Mouse (Mus musculus): Measurements from ENCODE around the gene Dmkn. TPM values are rescaled to one million over a fixed set of nuclear protein-coding genes. Genes with fewer than 3 reads are reported as not detected.

The Dmkn gene
- polyA plus RNA-seq, 1 experiment: not detected

- Histone ChIP-seq H3K27ac (ENCODE audit: insufficient read depth, low read length) (no peak overlapping the region), H3K4me1 (ENCODE audit: control insufficient read depth, insufficient read depth, low read length) (no peaks in the 10 kb centered on the region), H3K4me3 (ENCODE audit: insufficient read depth, low read length) (no peak overlapping the region)
- no peak for TF ChIP-seq CTCF (IDR thresholded peaks at IDR 0.05; ENCODE audit: borderline replicate concordance, insufficient read depth, low read length)
- TF ChIP-seq POLR2A (IDR thresholded peaks at IDR 0.05; ENCODE audit: low read depth, low read length): no peak
Observed at GRCm38 (mm10) chr7:30785721-30786546, 22.4 kb downstream of the Dmkn start.

DNA sequence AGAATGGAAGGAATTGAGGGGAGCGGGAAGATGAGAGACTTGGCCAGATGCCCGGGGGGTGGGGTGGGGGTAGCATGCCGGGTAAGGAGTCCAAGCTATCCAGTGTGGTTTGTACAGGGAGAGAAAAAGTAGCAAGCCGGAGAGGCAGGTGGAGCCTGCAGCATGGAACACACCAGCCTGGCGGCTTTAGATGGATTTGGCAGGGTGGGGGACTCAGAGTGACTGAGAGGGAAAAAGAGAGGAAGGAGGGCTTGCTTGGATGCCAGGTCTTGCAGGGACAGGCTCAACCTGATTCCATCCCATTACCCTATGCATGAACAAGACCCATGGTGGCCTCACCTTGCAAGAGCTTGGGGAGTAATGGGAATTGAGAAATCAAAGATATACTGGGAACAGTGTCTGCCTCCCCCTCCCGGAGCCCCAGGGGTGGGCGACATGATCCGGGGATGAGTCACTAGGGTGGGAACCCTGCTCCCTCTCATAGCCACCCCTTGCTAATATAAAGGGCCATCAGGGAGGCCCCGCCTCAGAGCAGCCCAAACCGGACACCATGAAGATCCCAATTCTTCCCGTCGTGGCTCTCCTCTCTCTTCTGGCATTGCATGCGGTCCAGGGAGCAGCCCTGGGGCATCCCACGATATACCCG is 23.9 kb downstream of the Dmkn start, which contains the start of gene Krtdap:
Krtdap (plus strand) TSS at position 520 of the 646 bp plus-strand sequence.
- TF ChIP-seq CTCF (IDR thresholded peaks at IDR 0.05; ENCODE audit: borderline replicate concordance, insufficient read depth, low read length) (no peak), POLR2A (IDR thresholded peaks at IDR 0.05; ENCODE audit: low read depth, low read length) (no peak)

GRCm38 (mm10) chr7:30790141-30790540 is 26.6 kb downstream of the Dmkn start:
- Histone ChIP-seq H3K27ac (ENCODE audit: insufficient read depth, low read length) (no peak overlapping the region), H3K4me1 (ENCODE audit: control insufficient read depth, insufficient read depth, low read length) (no peaks in the 10 kb centered on the region), H3K4me3 (ENCODE audit: insufficient read depth, low read length) (no peak overlapping the region)
- no peak for TF ChIP-seq POLR2A (IDR thresholded peaks at IDR 0.05; ENCODE audit: low read depth, low read length)
- no peak for TF ChIP-seq CTCF (IDR thresholded peaks at IDR 0.05; ENCODE audit: borderline replicate concordance, insufficient read depth, low read length)

More for the DNA sequence above, 23.9 kb downstream of the Dmkn start, which contains the start of gene Krtdap:
- no peak within 1 kb of the TSS for H3K27ac ChIP-seq (ENCODE audit: insufficient read depth, low read length)
- H3K4me3 ChIP-seq (ENCODE audit: insufficient read depth, low read length): no peak within 1 kb of the TSS
- no peaks in the 10 kb centered on the region for H3K4me1 ChIP-seq (ENCODE audit: control insufficient read depth, insufficient read depth, low read length)

DNA sequence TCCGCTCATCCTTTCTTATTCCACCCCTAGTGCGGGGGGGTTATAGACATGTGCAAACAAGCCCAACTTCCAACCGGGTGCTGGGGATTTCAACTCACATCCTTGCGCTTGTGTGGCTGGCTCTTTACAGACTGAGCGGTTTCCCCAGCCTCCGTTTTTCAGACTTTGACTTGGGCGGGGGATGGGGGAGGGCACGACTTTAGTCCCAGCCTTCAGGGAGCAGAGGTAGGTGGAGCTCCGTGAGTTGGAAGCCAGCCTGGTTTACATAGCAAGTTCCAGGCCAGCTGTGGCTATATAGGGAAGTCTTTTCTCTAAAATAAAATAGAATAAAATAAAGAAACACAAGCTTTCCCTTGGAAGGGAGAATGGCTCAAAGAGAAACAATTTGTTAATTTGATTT is 28.4 kb downstream of the Dmkn start:
- Histone ChIP-seq H3K4me3 (ENCODE audit: insufficient read depth, low read length) (no peak overlapping the region), H3K4me1 (ENCODE audit: control insufficient read depth, insufficient read depth, low read length) (no peaks in the 10 kb centered on the region), H3K27ac (ENCODE audit: insufficient read depth, low read length) (no peak overlapping the region)
- TF ChIP-seq POLR2A (IDR thresholded peaks at IDR 0.05; ENCODE audit: low read depth, low read length) (no peak), CTCF (IDR thresholded peaks at IDR 0.05; ENCODE audit: borderline replicate concordance, insufficient read depth, low read length) (no peak)

DNA sequence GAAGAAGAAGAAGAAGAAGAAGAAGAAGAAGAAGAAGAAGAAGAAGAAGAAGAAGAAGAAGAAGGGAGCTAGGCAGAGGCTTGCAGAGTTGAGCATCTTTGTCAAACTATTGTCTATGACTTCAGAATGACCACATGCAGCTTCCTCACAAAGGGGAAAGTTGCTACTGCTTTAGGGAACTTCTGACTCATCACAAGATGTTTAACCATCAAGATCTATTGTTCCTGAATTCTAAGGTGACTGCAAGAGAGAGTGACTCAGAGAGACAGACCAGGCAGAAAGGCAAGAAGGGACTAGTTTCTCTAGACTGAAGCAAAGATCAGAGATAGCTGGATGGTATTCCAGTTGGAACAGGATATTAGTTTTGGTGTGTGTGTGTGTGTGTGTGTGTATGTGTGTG is 31.4 kb downstream of the Dmkn start:
- H3K4me1 ChIP-seq (ENCODE audit: control insufficient read depth, insufficient read depth, low read length): no peaks in the 10 kb centered on the region
- no peak overlapping the region for H3K27ac ChIP-seq (ENCODE audit: insufficient read depth, low read length)
- TF ChIP-seq POLR2A (IDR thresholded peaks at IDR 0.05; ENCODE audit: low read depth, low read length): no peak
- no peak for TF ChIP-seq CTCF (IDR thresholded peaks at IDR 0.05; ENCODE audit: borderline replicate concordance, insufficient read depth, low read length)
- no peak overlapping the region for H3K4me3 ChIP-seq (ENCODE audit: insufficient read depth, low read length)

GRCm38 (mm10) chr7:30796790-30797189 is 33.2 kb downstream of the Dmkn start:
- TF ChIP-seq CTCF (IDR thresholded peaks at IDR 0.05; ENCODE audit: borderline replicate concordance, insufficient read depth, low read length) (no peak), POLR2A (IDR thresholded peaks at IDR 0.05; ENCODE audit: low read depth, low read length) (no peak)
- Histone ChIP-seq H3K4me3 (ENCODE audit: insufficient read depth, low read length) (no peak overlapping the region), H3K27ac (ENCODE audit: insufficient read depth, low read length) (no peak overlapping the region), H3K4me1 (ENCODE audit: control insufficient read depth, insufficient read depth, low read length) (no peaks in the 10 kb centered on the region)

- H3K27ac ChIP-seq (ENCODE audit: insufficient read depth, low read length): no peak overlapping the region
- no peak overlapping the region for H3K4me3 ChIP-seq (ENCODE audit: insufficient read depth, low read length)
- no peaks in the 10 kb centered on the region for H3K4me1 ChIP-seq (ENCODE audit: control insufficient read depth, insufficient read depth, low read length)
- TF ChIP-seq POLR2A (IDR thresholded peaks at IDR 0.05; ENCODE audit: low read depth, low read length) (no peak), CTCF (IDR thresholded peaks at IDR 0.05; ENCODE audit: borderline replicate concordance, insufficient read depth, low read length) (no peak)
Observed at GRCm38 (mm10) chr7:30800653-30801052, 37.1 kb downstream of the Dmkn start.

DNA sequence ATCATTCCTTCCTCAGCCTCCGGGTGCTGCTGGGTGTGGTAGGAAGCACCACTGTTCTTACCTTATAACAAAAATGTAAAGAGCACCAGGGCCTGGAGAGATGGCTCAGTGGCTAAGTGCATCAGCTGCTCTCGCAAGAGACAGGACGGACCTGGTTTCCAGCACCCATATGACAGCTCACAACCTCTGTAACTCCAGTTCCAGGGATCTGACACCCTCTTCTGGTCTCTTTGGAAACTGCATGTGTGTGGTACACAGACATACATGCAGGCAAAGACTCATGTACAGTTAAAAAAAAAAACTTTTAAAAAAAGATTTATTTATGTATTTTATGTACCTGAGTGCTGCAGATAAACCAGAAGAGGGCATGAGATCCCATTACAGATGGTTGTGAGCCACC is 39.7 kb downstream of the Dmkn start:
- no peak overlapping the region for H3K4me3 ChIP-seq (ENCODE audit: insufficient read depth, low read length)
- TF ChIP-seq CTCF (IDR thresholded peaks at IDR 0.05; ENCODE audit: borderline replicate concordance, insufficient read depth, low read length) (no peak), POLR2A (IDR thresholded peaks at IDR 0.05; ENCODE audit: low read depth, low read length) (no peak)
- no peaks in the 10 kb centered on the region for H3K4me1 ChIP-seq (ENCODE audit: control insufficient read depth, insufficient read depth, low read length)
- no peak overlapping the region for H3K27ac ChIP-seq (ENCODE audit: insufficient read depth, low read length)

DNA sequence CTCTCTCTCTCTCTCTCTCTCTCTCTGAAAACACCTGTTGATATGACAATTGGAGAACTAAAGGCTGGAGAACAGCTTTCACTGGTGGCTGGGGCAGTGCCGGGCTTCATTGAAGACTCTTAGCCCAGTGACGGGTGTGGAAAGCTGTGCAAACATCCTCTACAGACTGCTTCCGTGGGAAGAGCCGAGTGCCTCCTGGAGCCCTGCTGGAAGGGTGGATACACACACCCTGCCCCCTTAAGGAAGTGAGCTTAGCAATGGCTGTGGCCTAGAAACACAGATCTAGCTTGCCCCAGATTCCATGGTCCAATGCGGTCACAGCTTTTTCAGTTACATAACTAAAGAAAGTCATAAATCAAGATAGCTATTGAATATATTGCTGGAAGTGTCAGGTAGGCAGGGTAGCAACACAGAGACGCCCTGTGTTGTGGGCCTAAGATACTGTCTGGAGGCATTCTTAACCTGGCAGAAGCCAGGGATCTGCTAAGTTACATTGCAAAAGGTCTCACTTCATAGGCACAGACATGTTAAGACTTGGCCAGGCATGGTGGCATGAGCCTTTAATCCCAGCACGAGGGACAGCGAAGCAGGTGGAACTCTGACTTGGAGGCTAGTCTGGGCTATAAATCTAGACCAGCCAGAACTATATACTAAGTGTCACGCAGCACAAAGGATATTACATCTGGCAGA is 40.6 kb downstream of the Dmkn start:
- H3K4me1 ChIP-seq (ENCODE audit: control insufficient read depth, insufficient read depth, low read length): no peaks in the 10 kb centered on the region
- H3K4me3 ChIP-seq (ENCODE audit: insufficient read depth, low read length): no peak overlapping the region
- H3K27ac ChIP-seq (ENCODE audit: insufficient read depth, low read length): no peak overlapping the region
- TF ChIP-seq POLR2A (IDR thresholded peaks at IDR 0.05; ENCODE audit: low read depth, low read length): no peak
- TF ChIP-seq CTCF (IDR thresholded peaks at IDR 0.05; ENCODE audit: borderline replicate concordance, insufficient read depth, low read length): no peak

Data from embryonic fibroblast, embryonic 13.5 days (primary cell).